Mouse (Mus musculus): Measurements from ENCODE around the gene Bicd2. TPM values are rescaled to one million over a fixed set of nuclear protein-coding genes. Genes with fewer than 3 reads are reported as not detected.

Gene Bicd2
- polyA plus RNA-seq, 1 experiment from 2014 or later, result 6.5 TPM

GRCm38 (mm10) chr13:49338893-49339546 lies 2.4 kb upstream of the Bicd2 start:
- no peaks in the 10 kb centered on the region for H3K9me3 ChIP-seq (replicated peaks; ENCODE audit: control insufficient read depth, low read length)
- WGBS (ENCODE audit: insufficient replicate concordance), result 62% methylated on average over 7 of the region's 7 CpGs
- no peak for ATAC-seq (ENCODE audit: low read depth)
- H3K4me1 ChIP-seq (ENCODE audit: control insufficient read depth, low read depth, low read length), result peaks cover 26% of the 10 kb centered on the region
- H3K27me3 ChIP-seq (ENCODE audit: control insufficient read depth, insufficient read depth, low read depth, low read length), result no peaks in the 10 kb centered on the region
- no peak overlapping the region for H3K27ac ChIP-seq (ENCODE audit: low read length)
- H3K4me3 ChIP-seq (ENCODE audit: low read depth, low read length), result no peak overlapping the region
- H3K9ac ChIP-seq (ENCODE audit: low read depth, low read length), result no peak overlapping the region
- H3K36me3 ChIP-seq (ENCODE audit: control insufficient read depth, insufficient read depth), result no peaks in the 10 kb centered on the region
- no peak overlapping the region for H3K4me2 ChIP-seq (ENCODE audit: low read depth, low read length)

GRCm38 (mm10) chr13:49341831-49342722 lies 692 bp downstream of the Bicd2 start:
- Histone ChIP-seq H3K9ac (ENCODE audit: low read depth, low read length) (peak overlapping the region; percentile 85), H3K27ac (ENCODE audit: low read length) (peak overlapping the region; percentile 56; the same call in 1 of the 2 replicates), H3K36me3 (ENCODE audit: control insufficient read depth, insufficient read depth) (no peaks in the 10 kb centered on the region), H3K9me3 (replicated peaks; ENCODE audit: control insufficient read depth, low read length) (no peaks in the 10 kb centered on the region), H3K27me3 (ENCODE audit: control insufficient read depth, insufficient read depth, low read depth, low read length) (no peaks in the 10 kb centered on the region), H3K4me1 (ENCODE audit: control insufficient read depth, low read depth, low read length) (peaks cover 48% of the 10 kb centered on the region), H3K4me2 (ENCODE audit: low read depth, low read length) (peak overlapping the region; percentile 73), H3K4me3 (ENCODE audit: low read depth, low read length) (peak overlapping the region; percentile 78)
- ATAC-seq (ENCODE audit: low read depth), result no peak; the same call in 1 of the 2 replicates
- WGBS (ENCODE audit: insufficient replicate concordance), result 10% methylated on average over 25 of the region's 25 CpGs

- Histone ChIP-seq H3K27ac (ENCODE audit: low read length) (no peak overlapping the region), H3K36me3 (ENCODE audit: control insufficient read depth, insufficient read depth) (no peaks in the 10 kb centered on the region), H3K9ac (ENCODE audit: low read depth, low read length) (no peak overlapping the region), H3K4me2 (ENCODE audit: low read depth, low read length) (peak overlapping the region; percentile 73), H3K27me3 (ENCODE audit: control insufficient read depth, insufficient read depth, low read depth, low read length) (no peaks in the 10 kb centered on the region), H3K4me1 (ENCODE audit: control insufficient read depth, low read depth, low read length) (peaks cover 48% of the 10 kb centered on the region), H3K4me3 (ENCODE audit: low read depth, low read length) (peak overlapping the region; percentile 78), H3K9me3 (replicated peaks; ENCODE audit: control insufficient read depth, low read length) (no peaks in the 10 kb centered on the region)
- ATAC-seq (ENCODE audit: low read depth), result no peak
Observed at GRCm38 (mm10) chr13:49342723-49343100, 1.3 kb downstream of the Bicd2 start.

- Histone ChIP-seq H3K27ac (ENCODE audit: low read length) (no peak overlapping the region), H3K4me2 (ENCODE audit: low read depth, low read length) (no peak overlapping the region), H3K36me3 (ENCODE audit: control insufficient read depth, insufficient read depth) (no peaks in the 10 kb centered on the region), H3K27me3 (ENCODE audit: control insufficient read depth, insufficient read depth, low read depth, low read length) (no peaks in the 10 kb centered on the region), H3K4me1 (ENCODE audit: control insufficient read depth, low read depth, low read length) (peaks cover 60% of the 10 kb centered on the region), H3K4me3 (ENCODE audit: low read depth, low read length) (no peak overlapping the region), H3K9ac (ENCODE audit: low read depth, low read length) (peak overlapping the region; percentile 28; the same call in 1 of the 2 replicates), H3K9me3 (replicated peaks; ENCODE audit: control insufficient read depth, low read length) (no peaks in the 10 kb centered on the region)
- 44% methylated on average over 8 of the region's 8 CpGs for WGBS (ENCODE audit: insufficient replicate concordance)
- 0 out of 2 replicates have a peak, but pooled peaks have one; percentile 1 for ATAC-seq (ENCODE audit: low read depth)
Observed at GRCm38 (mm10) chr13:49344567-49344966, 3.2 kb downstream of the Bicd2 start.

DNA sequence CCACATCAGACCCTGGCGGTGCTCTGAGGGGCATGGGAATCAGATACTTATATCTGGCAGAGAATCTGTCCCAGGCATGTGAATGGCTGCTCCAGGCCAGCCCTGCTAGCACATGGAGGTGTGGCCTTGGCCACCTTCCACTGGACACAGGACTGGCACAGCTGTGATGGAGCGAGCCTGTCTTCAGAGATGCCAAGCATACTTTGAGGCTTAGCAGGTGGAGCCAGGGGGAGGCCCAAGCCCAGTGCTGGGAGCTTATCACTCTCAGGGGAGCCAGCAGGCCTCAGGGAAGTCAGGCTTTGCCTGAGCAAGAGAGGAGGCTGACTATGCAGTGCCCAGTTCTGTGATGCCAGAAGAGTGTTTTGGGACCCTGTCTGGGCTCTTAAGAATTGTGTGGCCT lies 4.1 kb downstream of the Bicd2 start:
- no peak for ATAC-seq (ENCODE audit: low read depth)
- Histone ChIP-seq H3K9ac (ENCODE audit: low read depth, low read length) (peak overlapping the region; percentile 26; the same call in 1 of the 2 replicates), H3K4me3 (ENCODE audit: low read depth, low read length) (no peak overlapping the region), H3K27me3 (ENCODE audit: control insufficient read depth, insufficient read depth, low read depth, low read length) (no peaks in the 10 kb centered on the region), H3K36me3 (ENCODE audit: control insufficient read depth, insufficient read depth) (no peaks in the 10 kb centered on the region), H3K4me1 (ENCODE audit: control insufficient read depth, low read depth, low read length) (peaks cover 65% of the 10 kb centered on the region), H3K9me3 (replicated peaks; ENCODE audit: control insufficient read depth, low read length) (no peaks in the 10 kb centered on the region), H3K27ac (ENCODE audit: low read length) (no peak overlapping the region), H3K4me2 (ENCODE audit: low read depth, low read length) (no peak overlapping the region)
- WGBS (ENCODE audit: insufficient replicate concordance), result 55% methylated on average over 2 of the region's 2 CpGs

DNA sequence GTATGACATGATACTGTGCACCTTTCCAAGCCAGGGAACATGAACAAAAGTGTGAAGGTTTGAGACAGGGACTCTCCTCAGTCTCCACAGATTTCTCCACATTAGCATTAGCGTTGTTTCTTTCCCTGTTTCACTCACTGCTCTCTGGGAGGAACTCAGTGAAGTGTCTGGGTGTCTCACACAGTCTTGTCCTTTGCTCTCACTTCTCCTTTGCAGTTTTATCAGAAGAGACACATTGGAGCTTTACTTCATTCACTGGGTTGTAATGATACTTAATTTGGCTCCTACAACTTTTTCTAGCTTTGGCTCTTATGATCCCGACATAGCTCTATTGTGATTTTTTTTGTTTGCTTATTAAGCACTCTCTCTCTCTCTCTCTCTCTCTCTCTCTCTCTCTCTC lies 7.1 kb downstream of the Bicd2 start:
- 37% methylated on average over 2 of the region's 2 CpGs for WGBS (ENCODE audit: insufficient replicate concordance)
- ATAC-seq (ENCODE audit: low read depth), result no peak
- H3K27ac ChIP-seq (ENCODE audit: low read length), result no peak overlapping the region
- H3K9ac ChIP-seq (ENCODE audit: low read depth, low read length), result no peak overlapping the region
- no peaks in the 10 kb centered on the region for H3K27me3 ChIP-seq (ENCODE audit: control insufficient read depth, insufficient read depth, low read depth, low read length)
- H3K36me3 ChIP-seq (ENCODE audit: control insufficient read depth, insufficient read depth), result no peaks in the 10 kb centered on the region
- H3K4me3 ChIP-seq (ENCODE audit: low read depth, low read length), result no peak overlapping the region
- H3K9me3 ChIP-seq (replicated peaks; ENCODE audit: control insufficient read depth, low read length), result no peaks in the 10 kb centered on the region
- no peak overlapping the region for H3K4me2 ChIP-seq (ENCODE audit: low read depth, low read length)
- peaks cover 46% of the 10 kb centered on the region for H3K4me1 ChIP-seq (ENCODE audit: control insufficient read depth, low read depth, low read length)

DNA sequence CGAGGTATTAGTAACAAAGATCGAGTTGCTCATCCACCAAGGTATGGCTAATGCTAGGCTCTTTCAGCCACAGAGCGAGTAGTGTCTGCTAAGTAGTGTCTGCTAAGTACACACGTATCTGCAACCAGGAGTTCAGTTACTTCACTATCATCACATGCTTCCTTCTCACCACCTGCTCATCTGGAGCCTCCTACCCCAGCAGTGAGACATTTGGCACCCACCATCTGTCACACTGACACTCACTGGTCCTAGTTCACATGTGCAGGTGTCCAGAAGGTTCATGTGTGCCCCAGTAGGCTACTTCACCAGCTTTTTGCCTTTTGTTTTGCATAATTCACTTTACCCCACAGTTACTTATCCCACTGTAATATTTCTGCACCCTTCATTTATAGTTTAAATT lies 8.0 kb downstream of the Bicd2 start:
- Histone ChIP-seq H3K27ac (ENCODE audit: low read length) (no peak overlapping the region), H3K9me3 (replicated peaks; ENCODE audit: control insufficient read depth, low read length) (no peaks in the 10 kb centered on the region), H3K9ac (ENCODE audit: low read depth, low read length) (no peak overlapping the region), H3K4me2 (ENCODE audit: low read depth, low read length) (no peak overlapping the region), H3K27me3 (ENCODE audit: control insufficient read depth, insufficient read depth, low read depth, low read length) (no peaks in the 10 kb centered on the region), H3K4me3 (ENCODE audit: low read depth, low read length) (no peak overlapping the region), H3K4me1 (ENCODE audit: control insufficient read depth, low read depth, low read length) (peaks cover 38% of the 10 kb centered on the region), H3K36me3 (ENCODE audit: control insufficient read depth, insufficient read depth) (no peaks in the 10 kb centered on the region)
- WGBS (ENCODE audit: insufficient replicate concordance), result 59% methylated on average over 4 of the region's 4 CpGs
- ATAC-seq (ENCODE audit: low read depth), result no peak

DNA sequence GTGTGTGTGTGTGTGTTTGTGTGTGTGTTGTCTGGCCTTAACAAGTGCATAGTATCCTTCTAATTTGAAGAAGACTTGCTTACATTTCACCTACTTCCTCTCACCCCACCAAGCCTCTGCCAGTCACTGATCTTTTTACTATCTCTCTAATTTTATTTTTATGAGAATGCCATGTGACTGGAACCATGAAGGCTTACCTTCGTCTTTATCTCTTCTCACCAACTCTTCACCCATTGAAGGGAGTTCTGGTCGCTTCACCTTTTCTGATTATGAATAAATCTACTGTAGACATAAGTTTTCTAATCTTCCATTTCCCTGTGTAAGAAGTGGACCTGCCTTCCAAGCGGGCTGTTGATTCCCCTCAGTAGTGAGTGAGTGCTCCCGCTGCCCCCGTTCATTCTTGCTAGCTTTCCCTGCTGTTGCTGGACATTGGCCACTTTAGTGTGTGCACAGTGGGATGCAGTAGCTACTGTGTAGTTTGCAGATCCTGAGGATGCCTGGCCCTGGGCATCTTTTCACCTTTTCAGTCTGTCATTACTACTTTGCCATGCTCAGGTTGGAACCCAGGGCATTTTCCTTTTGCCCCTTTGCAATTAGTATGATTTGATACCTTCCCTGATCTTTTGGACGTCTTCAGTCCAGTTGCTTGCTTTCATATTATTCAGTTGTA lies 8.6 kb downstream of the Bicd2 start:
- Histone ChIP-seq H3K27me3 (ENCODE audit: control insufficient read depth, insufficient read depth, low read depth, low read length) (no peaks in the 10 kb centered on the region), H3K36me3 (ENCODE audit: control insufficient read depth, insufficient read depth) (no peaks in the 10 kb centered on the region), H3K4me2 (ENCODE audit: low read depth, low read length) (no peak overlapping the region), H3K9ac (ENCODE audit: low read depth, low read length) (no peak overlapping the region), H3K4me3 (ENCODE audit: low read depth, low read length) (no peak overlapping the region), H3K9me3 (replicated peaks; ENCODE audit: control insufficient read depth, low read length) (no peaks in the 10 kb centered on the region), H3K4me1 (ENCODE audit: control insufficient read depth, low read depth, low read length) (peaks cover 32% of the 10 kb centered on the region), H3K27ac (ENCODE audit: low read length) (no peak overlapping the region)
- no peak for ATAC-seq (ENCODE audit: low read depth)
- WGBS (ENCODE audit: insufficient replicate concordance), result 50% methylated on average over 6 of the region's 6 CpGs
